Mouse (Mus musculus) embryonic fibroblast, embryonic 13.5 days (primary cell): ENCODE measurements around the gene Ppil4.

ENCODE experiments used
- CTCF ChIP-seq: IDR thresholded peaks from 2 replicates; pipeline ENCODE4 v1.5.1; 2011; ENCODE audit warnings: mild to moderate bottlenecking, control low read depth, low read length, moderate library complexity, borderline replicate concordance; ENCODE audit not compliant: insufficient read depth
- POLR2A ChIP-seq: IDR thresholded peaks from 2 replicates; pipeline ENCODE4 v1.6.1; 2011; ENCODE audit warnings: low read depth, mild to moderate bottlenecking, control low read depth, low read length, moderate library complexity

DNA sequence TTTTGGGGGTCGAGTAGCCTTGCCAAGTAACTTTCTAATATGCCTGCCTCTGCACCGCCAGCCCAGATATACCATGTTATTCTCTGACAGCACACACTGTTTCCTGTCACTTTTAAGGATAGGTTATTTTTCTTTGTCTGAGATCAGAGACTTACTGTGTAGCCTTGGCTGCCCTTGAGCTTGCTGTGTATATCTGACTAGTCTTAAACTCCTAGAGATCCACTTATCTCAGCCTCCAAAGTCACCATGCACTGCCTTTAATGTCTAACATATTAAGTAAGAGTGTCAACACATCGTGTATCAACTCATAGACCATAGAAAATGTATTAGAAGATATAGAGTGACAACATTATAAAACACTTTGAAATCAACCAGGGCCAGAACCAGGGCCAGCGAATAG, 26.9 kb downstream of the Ppil4 start:
- TF ChIP-seq POLR2A (no peak), CTCF (no peak)
